Mouse (Mus musculus) layer of hippocampus, postnatal 10 days (tissue): ENCODE measurements at regions not wholly inside any gene's neighbourhood (a gene's known extent, or its start where the extent isn't known, plus 50 kb on each side); places are given as distances from the start of the nearest gene placed in this dataset.
"Not testable (repeated sequence)": the region's sequence is repeated elsewhere in the genome, so short reads cannot be mapped to it uniquely, and the experiment has no call there.

Experiments used
- DNase-seq, 2 experiments: peaks; one replicate each; pipeline ENCODE4 v3.0.0; 2021; ENCODE audit warnings: low spot score in 2 of 2

- peak in 1 of 2 experiments; percentile 25 for DNase-seq
Observed at GRCm38 (mm10) chr13:25738601-25739000, 468.3 kb upstream of the Nrsn1 start.

- no peak for DNase-seq
Observed at GRCm38 (mm10) chr13:25729327-25729892, 459.1 kb upstream of the Nrsn1 start.

GRCm38 (mm10) chr13:25727504-25728095, 457.3 kb upstream of the Nrsn1 start:
- DNase-seq, result peak; percentile 51 to 68

- DNase-seq, result no peak
Observed at GRCm38 (mm10) chr13:25722595-25723525, 452.6 kb upstream of the Nrsn1 start.

GRCm38 (mm10) chr13:25700965-25701364, 430.7 kb upstream of the Nrsn1 start:
- no peak for DNase-seq

- no peak for DNase-seq
Observed at GRCm38 (mm10) chr13:25695956-25696355, 425.7 kb upstream of the Nrsn1 start.

GRCm38 (mm10) chr13:25695017-25695604, 424.8 kb upstream of the Nrsn1 start:
- DNase-seq, result peak; percentile 22 to 28

- no peak for DNase-seq
Observed at GRCm38 (mm10) chr13:25678221-25678735, 408.0 kb upstream of the Nrsn1 start.

- no peak for DNase-seq
Observed at GRCm38 (mm10) chr13:25675208-25675607, 404.9 kb upstream of the Nrsn1 start.

- DNase-seq, result no peak
Observed at GRCm38 (mm10) chr13:25666022-25666421, 395.7 kb upstream of the Nrsn1 start.

- DNase-seq, result no peak
Observed at GRCm38 (mm10) chr13:25664963-25665606, 394.8 kb upstream of the Nrsn1 start.

GRCm38 (mm10) chr13:25648430-25648786, 378.1 kb upstream of the Nrsn1 start:
- no peak for DNase-seq

- DNase-seq, result no peak
Observed at GRCm38 (mm10) chr13:25647711-25648429, 377.6 kb upstream of the Nrsn1 start.

GRCm38 (mm10) chr13:25639522-25640291, 369.4 kb upstream of the Nrsn1 start:
- no peak for DNase-seq

GRCm38 (mm10) chr13:25629466-25629865, 359.2 kb upstream of the Nrsn1 start:
- peak; percentile 31 to 35 for DNase-seq

GRCm38 (mm10) chr13:25617578-25617977, 347.3 kb upstream of the Nrsn1 start:
- no peak for DNase-seq

GRCm38 (mm10) chr13:25611986-25612385, 341.7 kb upstream of the Nrsn1 start:
- DNase-seq, result no peak

- DNase-seq, result no peak
Observed at GRCm38 (mm10) chr13:25609641-25610040, 339.3 kb upstream of the Nrsn1 start.

GRCm38 (mm10) chr13:25609241-25609640, 338.9 kb upstream of the Nrsn1 start:
- DNase-seq, result no peak

- not testable (repeated sequence) for DNase-seq
Observed at GRCm38 (mm10) chr13:25601351-25601750, 331.0 kb upstream of the Nrsn1 start.
